Mouse (Mus musculus) limb, embryonic 10.5 days (tissue): ENCODE measurements around the gene Rhbdf1. TPM values are rescaled to one million over a fixed set of nuclear protein-coding genes. Genes with fewer than 3 reads are reported as not detected.

ENCODE experiments used
- DNase-seq: peaks from one replicate; pipeline ENCODE4 v3.0.0-alpha.2; 2017; ENCODE audit warnings: low spot score
- H3K27ac ChIP-seq: fragments of 300-500 bp; sonication (generic); 2 replicates; pipeline ENCODE4 v1.5.1; 2016; ENCODE audit warnings: mild to moderate bottlenecking
- H3K27me3 ChIP-seq: fragments of 300-500 bp; sonication (generic); 2 replicates; pipeline ENCODE4 v1.6.1; 2016; ENCODE audit warnings: low read depth, mild to moderate bottlenecking; ENCODE audit not compliant: poor library complexity, severe bottlenecking
- H3K36me3 ChIP-seq: fragments of 300-500 bp; sonication (generic); 2 replicates; pipeline ENCODE4 v1.6.1; 2016; ENCODE audit warnings: mild to moderate bottlenecking, moderate library complexity
- H3K4me1 ChIP-seq: fragments of 300-500 bp; sonication (generic); 2 replicates; pipeline ENCODE4 v1.6.1; 2016
- H3K4me3 ChIP-seq: fragments of 300-500 bp; sonication (generic); 2 replicates; pipeline ENCODE4 v1.5.1; 2016; ENCODE audit warnings: mild to moderate bottlenecking, moderate library complexity
- H3K9me3 ChIP-seq: fragments of 300-500 bp; sonication (generic); replicated peaks from 2 replicates; pipeline ENCODE4 v1.6.1; 2016; ENCODE audit warnings: mild to moderate bottlenecking
- WGBS: fragments of 180-500 bp; shearing (Covaris S2); methylation state at CpG from one replicate; pipeline ENCODE4 v1.1.7; 2016; 5-methylcytosine and 5-hydroxymethylcytosine counted together
- polyA plus RNA-seq: library from polyadenylated mRNA; unstranded; fragments of >200 nt; fragmentation: Nextera tagmentation; extraction: Ambion mirVana; gene quantifications from 2 replicates; pipeline ENCODE4 v1.2.1, GENCODE M21; 2016

The Rhbdf1 gene
- polyA plus RNA-seq, 1 experiment from 2014 or later, result 28.1 TPM

- H3K4me3 ChIP-seq, result peak overlapping the region; percentile 70; the same call in 1 of the 2 replicates
- 22% methylated on average over 4 of the region's 4 CpGs for WGBS
- H3K36me3 ChIP-seq, result peaks cover 18% of the 10 kb centered on the region
- H3K27me3 ChIP-seq, result peaks cover 13% of the 10 kb centered on the region; the same call in 1 of the 2 replicates
- H3K4me1 ChIP-seq, result peaks cover 72% of the 10 kb centered on the region
- peak overlapping the region; percentile 96 for H3K27ac ChIP-seq
- peak; percentile 74 for DNase-seq
- no peaks in the 10 kb centered on the region for H3K9me3 ChIP-seq
Observed at GRCm38 (mm10) chr11:32224468-32225139, 2.5 kb upstream of the Rhbdf1 start.

DNA sequence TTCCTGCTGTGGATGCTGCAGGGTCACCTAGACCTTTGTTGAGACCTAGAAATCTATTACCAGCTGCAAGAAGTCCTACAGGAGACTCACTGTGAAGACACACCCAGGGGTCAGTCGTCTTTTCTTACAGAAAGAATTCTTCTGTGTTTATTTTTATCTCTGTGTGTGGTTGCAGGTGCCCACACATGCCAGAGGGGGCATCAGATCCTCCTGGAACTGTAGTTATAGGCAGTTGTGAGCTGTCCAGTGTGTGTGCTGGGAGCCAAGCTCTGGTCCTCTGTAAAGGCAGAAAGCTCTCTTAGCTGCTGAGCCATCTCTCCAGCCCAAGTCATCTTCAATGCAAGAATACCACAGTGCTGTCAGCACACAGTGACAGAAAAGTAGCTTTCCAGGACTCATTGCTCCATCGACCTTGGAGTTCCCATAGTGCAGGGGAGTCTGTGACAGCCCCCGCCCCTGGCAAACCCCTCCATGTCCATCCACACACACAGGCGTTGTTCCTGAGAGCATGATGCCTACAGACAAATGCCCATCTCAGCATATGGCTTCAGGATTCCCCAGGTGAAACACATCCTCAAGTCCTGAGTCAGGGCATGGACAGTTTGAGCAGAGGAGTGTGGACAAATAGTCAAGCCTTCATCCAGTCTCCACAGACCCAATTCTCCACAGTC lies 1.3 kb upstream of the Rhbdf1 start:
- H3K36me3 ChIP-seq, result peaks cover 6% of the 10 kb centered on the region
- no peaks in the 10 kb centered on the region for H3K9me3 ChIP-seq
- no peak for DNase-seq
- H3K27ac ChIP-seq, result no peak overlapping the region
- no peak overlapping the region for H3K4me3 ChIP-seq
- WGBS, result 75% methylated on average over 4 of the region's 4 CpGs
- peaks cover 78% of the 10 kb centered on the region for H3K4me1 ChIP-seq
- peaks cover 13% of the 10 kb centered on the region; the same call in 1 of the 2 replicates for H3K27me3 ChIP-seq

- DNase-seq, result peak; percentile 40
- H3K9me3 ChIP-seq, result no peaks in the 10 kb centered on the region
- 12% methylated on average over 21 of the region's 21 CpGs for WGBS
Observed at GRCm38 (mm10) chr11:32222570-32223194, 582 bp upstream of the Rhbdf1 start.

DNA sequence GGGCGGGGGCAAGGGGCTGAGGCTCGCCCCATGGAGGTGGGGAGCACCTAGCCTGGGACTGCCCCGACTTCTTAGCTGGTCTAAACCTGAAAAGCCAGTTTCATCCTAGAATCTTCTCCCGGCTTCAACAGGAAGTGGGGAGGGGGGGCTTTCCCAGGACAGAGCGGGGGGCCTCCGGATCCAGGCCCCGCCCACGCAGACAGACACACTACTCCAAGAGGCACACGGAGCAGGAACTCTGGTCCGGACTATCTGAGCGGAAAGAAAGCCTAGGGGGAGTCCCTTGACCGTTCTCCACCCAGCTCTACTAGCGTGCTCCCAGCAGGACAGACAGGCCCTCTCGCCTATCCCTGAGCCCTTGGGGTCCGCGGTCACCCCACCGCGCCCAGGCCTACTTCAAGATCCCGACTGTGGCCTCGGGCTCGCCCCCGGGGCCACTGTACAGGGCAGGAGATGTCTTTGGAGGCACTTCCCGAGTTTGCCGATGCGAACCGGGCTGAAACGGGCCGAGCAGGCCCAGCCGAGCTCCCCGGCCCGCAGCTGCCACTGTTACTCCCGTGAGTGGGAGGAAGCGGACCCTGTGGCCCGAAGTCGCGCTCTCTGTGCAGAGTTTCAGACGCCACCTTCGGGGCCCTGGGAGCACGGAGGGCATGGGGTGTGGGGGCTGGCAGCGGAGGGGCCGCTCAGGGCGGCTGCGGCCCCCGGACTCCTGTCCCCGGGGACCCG lies 712 bp downstream of the Rhbdf1 start:
- Histone ChIP-seq H3K4me1 (peaks cover 67% of the 10 kb centered on the region), H3K4me3 (peak overlapping the region; percentile 92)
- under 1% methylated on average over 46 of the region's 46 CpGs for WGBS

More at GRCm38 (mm10) chr11:32222570-32223194, 582 bp upstream of the Rhbdf1 start:
- Histone ChIP-seq H3K27ac (peak overlapping the region; percentile 93), H3K36me3 (no peaks in the 10 kb centered on the region; the same call in 1 of the 2 replicates), H3K27me3 (peaks cover 13% of the 10 kb centered on the region; the same call in 1 of the 2 replicates), H3K4me1 (peaks cover 79% of the 10 kb centered on the region), H3K4me3 (peak overlapping the region; percentile 92)

DNA sequence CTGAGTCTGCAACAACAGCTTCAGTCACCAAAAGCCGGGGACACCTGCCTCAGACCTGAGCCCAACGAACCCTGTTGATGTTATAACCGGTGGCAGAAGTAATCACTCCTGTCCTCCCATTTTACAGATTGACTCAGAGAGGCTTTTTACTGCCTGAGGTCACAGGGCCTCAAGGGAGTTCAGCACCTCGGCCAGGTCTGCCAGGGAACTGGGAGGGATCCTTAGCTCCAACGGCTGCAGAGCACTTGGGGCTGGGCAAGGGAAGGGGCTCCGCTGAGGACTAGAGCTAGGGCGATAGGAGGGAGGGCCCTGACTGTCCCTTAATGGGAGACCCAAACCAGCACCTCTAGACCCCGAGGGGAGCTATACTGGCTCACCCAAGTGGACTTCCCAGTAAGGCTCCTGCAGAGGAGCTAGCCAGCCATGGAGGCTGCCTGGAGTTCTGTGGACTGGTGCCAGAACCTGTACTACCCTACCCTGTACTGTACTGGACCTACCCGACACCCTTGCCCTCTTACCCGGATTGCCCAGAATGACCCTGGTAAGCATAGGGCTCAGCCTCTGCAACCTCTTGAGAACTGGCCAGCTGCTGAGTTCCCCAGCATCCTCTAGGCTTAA lies 1.4 kb downstream of the Rhbdf1 start:
- WGBS, result 33% methylated on average over 10 of the region's 10 CpGs
- peak overlapping the region; percentile 93 for H3K27ac ChIP-seq
- H3K36me3 ChIP-seq, result peaks cover 4% of the 10 kb centered on the region
- no peaks in the 10 kb centered on the region for H3K9me3 ChIP-seq
- peaks cover 62% of the 10 kb centered on the region for H3K4me1 ChIP-seq
- no peak for DNase-seq
- peak overlapping the region; percentile 92 for H3K4me3 ChIP-seq
- H3K27me3 ChIP-seq, result peaks cover 13% of the 10 kb centered on the region; the same call in 1 of the 2 replicates

More for the DNA sequence above, 712 bp downstream of the Rhbdf1 start:
- H3K27ac ChIP-seq, result peak overlapping the region; percentile 93
- DNase-seq, result peak; percentile 76
- H3K27me3 ChIP-seq, result peaks cover 13% of the 10 kb centered on the region; the same call in 1 of the 2 replicates
- H3K9me3 ChIP-seq, result no peaks in the 10 kb centered on the region
- no peaks in the 10 kb centered on the region for H3K36me3 ChIP-seq

DNA sequence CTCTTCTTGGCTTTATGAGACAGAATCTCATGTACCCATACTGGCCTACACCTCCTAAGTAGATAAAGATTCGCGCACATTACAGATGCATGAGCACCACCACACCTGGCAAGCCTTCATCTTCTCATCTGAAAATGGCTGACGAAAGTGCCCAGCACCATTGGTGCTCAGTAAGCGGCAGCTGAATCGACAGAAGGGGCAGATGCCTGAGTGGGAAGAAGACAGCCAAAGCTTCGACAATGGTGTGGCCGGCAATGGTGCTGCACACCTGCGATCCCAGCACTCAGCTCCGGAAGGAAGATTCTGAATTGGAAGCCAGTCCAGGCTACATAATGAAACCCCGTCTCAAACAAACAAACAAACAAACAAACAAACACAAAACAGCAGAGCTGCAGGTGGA lies 2.8 kb downstream of the Rhbdf1 start:
- no peak for DNase-seq
- H3K4me1 ChIP-seq, result peaks cover 48% of the 10 kb centered on the region
- H3K27ac ChIP-seq, result no peak overlapping the region
- no peaks in the 10 kb centered on the region for H3K9me3 ChIP-seq
- WGBS, result 91% methylated on average over 10 of the region's 10 CpGs
- H3K4me3 ChIP-seq, result no peak overlapping the region
- peaks cover 17% of the 10 kb centered on the region for H3K36me3 ChIP-seq
- H3K27me3 ChIP-seq, result peaks cover 13% of the 10 kb centered on the region; the same call in 1 of the 2 replicates

DNA sequence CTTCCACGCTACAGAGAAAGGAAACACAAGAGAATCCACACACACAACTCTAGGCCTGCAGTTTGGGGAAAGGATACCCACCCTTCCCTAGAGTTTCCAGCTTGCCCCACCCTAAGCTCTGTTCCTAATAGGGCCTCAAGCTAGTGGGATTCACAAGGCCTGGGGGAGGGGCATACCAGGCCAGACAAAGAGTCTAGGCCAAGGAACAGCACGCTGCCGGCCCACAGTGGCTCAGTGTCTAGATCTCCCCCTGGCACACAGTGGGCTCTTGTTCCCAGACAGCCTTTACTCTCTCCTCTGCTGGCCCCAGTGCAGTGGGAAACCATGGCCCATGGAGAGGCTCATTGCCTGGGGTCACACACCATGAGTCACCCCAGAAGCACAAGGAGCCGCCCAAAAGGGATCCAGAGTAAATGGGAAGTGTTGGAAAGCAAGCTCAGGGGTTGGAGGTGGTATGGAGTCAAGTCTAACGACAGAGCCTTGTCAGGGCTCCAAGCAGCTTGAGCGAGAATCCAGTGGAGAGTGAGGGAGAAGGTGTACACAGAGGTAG lies 3.5 kb downstream of the Rhbdf1 start:
- DNase-seq, result no peak
- no peaks in the 10 kb centered on the region for H3K9me3 ChIP-seq
- H3K36me3 ChIP-seq, result peaks cover 24% of the 10 kb centered on the region
- 69% methylated on average over 6 of the region's 6 CpGs for WGBS
- H3K27ac ChIP-seq, result peak overlapping the region; percentile 32
- H3K4me3 ChIP-seq, result no peak overlapping the region
- peaks cover 44% of the 10 kb centered on the region for H3K4me1 ChIP-seq
- peaks cover 7% of the 10 kb centered on the region; the same call in 1 of the 2 replicates for H3K27me3 ChIP-seq

GRCm38 (mm10) chr11:32216851-32217250 lies 5.2 kb downstream of the Rhbdf1 start:
- WGBS, result 29% methylated on average over 8 of the region's 8 CpGs

DNA sequence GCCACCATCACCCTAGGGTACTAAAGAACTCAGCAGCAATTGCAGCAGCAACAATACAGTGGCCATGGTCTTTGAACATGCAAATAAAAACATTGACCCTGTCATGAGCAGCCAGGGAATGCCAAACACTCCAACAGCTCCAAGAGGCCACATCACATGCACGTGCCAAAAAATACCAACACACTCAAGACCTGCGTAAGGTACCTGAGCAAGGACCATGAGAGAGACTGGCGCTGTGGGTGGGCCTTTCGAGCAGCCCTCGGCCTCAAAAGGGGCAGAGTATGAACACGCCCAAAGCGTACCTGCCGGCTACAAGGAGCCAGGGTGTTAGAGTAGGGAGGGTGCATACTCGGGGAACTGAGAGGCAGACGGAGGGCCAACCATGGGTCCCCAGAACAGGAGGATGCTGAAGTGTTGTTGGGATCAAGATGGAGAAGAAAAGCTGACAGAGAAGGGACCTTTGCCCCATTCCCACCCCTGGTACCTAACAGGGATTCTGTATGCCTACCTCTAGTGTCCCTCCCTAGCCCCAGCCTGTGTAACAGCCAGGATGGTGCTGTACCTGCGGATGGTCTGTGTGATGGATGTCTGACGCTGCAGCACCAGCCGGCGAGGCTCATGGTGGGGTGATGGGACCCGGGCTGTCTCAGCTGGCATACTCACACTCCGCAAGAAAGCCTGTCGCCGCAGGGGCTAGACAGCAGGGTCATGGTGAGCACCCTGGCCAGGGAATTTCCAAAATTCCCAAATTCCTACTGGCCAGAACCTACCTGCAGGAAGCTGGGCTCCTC lies 6.5 kb downstream of the Rhbdf1 start:
- WGBS, result 92% methylated on average over 18 of the region's 18 CpGs
- peaks cover 16% of the 10 kb centered on the region for H3K4me1 ChIP-seq

More at GRCm38 (mm10) chr11:32216851-32217250, 5.2 kb downstream of the Rhbdf1 start:
- Histone ChIP-seq H3K9me3 (no peaks in the 10 kb centered on the region), H3K4me1 (peaks cover 29% of the 10 kb centered on the region), H3K27me3 (no peaks in the 10 kb centered on the region), H3K36me3 (peaks cover 42% of the 10 kb centered on the region), H3K4me3 (no peak overlapping the region), H3K27ac (peak overlapping the region; percentile 50; the same call in 1 of the 2 replicates)
- DNase-seq, result peak; percentile 78

DNA sequence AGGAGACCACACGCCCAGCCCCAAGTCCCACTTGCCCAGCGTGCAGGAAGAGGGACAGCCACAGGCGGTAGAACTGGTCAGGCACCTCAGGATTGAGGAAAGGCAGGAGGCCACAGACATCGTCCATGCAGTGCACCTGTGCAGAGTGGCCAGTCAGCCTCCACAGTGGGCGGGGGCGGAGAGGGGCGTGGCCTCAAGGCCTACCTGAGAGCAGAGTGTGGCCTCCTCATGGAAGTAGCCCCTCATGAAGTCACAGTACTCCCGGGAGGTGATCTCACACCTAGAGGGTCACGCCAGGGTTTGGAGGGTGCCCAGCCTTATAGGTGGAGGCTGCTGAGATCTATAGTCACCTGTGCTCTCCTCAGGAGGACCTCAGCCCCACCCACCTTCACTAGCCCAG lies 11.5 kb downstream of the Rhbdf1 start:
- 88% methylated on average over 9 of the region's 9 CpGs for WGBS
- H3K27ac ChIP-seq, result no peak overlapping the region
- peaks cover 88% of the 10 kb centered on the region for H3K36me3 ChIP-seq
- peaks cover 10% of the 10 kb centered on the region for H3K4me1 ChIP-seq
- no peaks in the 10 kb centered on the region for H3K27me3 ChIP-seq
- no peak for DNase-seq
- H3K9me3 ChIP-seq, result no peaks in the 10 kb centered on the region
- no peak overlapping the region for H3K4me3 ChIP-seq

More for the DNA sequence above, 6.5 kb downstream of the Rhbdf1 start:
- H3K36me3 ChIP-seq, result peaks cover 55% of the 10 kb centered on the region
- H3K27ac ChIP-seq, result no peak overlapping the region
- no peak overlapping the region for H3K4me3 ChIP-seq
- no peak for DNase-seq
- no peaks in the 10 kb centered on the region for H3K9me3 ChIP-seq
- no peaks in the 10 kb centered on the region for H3K27me3 ChIP-seq
